Mouse (Mus musculus): Measurements from ENCODE around the gene Egf. TPM values are rescaled to one million over a fixed set of nuclear protein-coding genes. Genes with fewer than 3 reads are reported as not detected.

Egf gene
- polyA plus RNA-seq, 1 experiment from 2014 or later, result 2.0 TPM

GRCm38 (mm10) chr3:129698882-129699281 lies 56.2 kb downstream of the Egf start:
- ATAC-seq (ENCODE audit: insufficient number of reproducible peaks, insufficient read depth, low FRiP score, low read depth), result no peak
- 69% methylated on average over 8 of the region's 8 CpGs for WGBS
- no peak overlapping the region for H3K4me2 ChIP-seq (replicated peaks; ENCODE audit: low read depth, low read length)

GRCm38 (mm10) chr3:129698365-129698764 lies 56.8 kb downstream of the Egf start:
- no peak overlapping the region for H3K9ac ChIP-seq (replicated peaks; ENCODE audit: low read depth, low read length)
- ATAC-seq (ENCODE audit: insufficient number of reproducible peaks, insufficient read depth, low FRiP score, low read depth), result no peak
- H3K36me3 ChIP-seq (ENCODE audit: control insufficient read depth, insufficient read depth, low read length), result no peaks in the 10 kb centered on the region
- no peaks in the 10 kb centered on the region for H3K9me3 ChIP-seq (ENCODE audit: control insufficient read depth, low read depth, low read length)
- H3K4me1 ChIP-seq (ENCODE audit: control insufficient read depth, insufficient read depth, low read length), result no peaks in the 10 kb centered on the region
- 76% methylated on average over 6 of the region's 6 CpGs for WGBS
- no peak overlapping the region for H3K4me3 ChIP-seq (ENCODE audit: low read depth, low read length)
- H3K4me2 ChIP-seq (replicated peaks; ENCODE audit: low read depth, low read length), result no peak overlapping the region
- no peak overlapping the region for H3K27ac ChIP-seq (ENCODE audit: low read length)
- H3K27me3 ChIP-seq (ENCODE audit: control insufficient read depth, insufficient read depth, low read length), result no peaks in the 10 kb centered on the region

More at GRCm38 (mm10) chr3:129698882-129699281, 56.2 kb downstream of the Egf start:
- Histone ChIP-seq H3K27ac (ENCODE audit: low read length) (no peak overlapping the region), H3K27me3 (ENCODE audit: control insufficient read depth, insufficient read depth, low read length) (no peaks in the 10 kb centered on the region), H3K36me3 (ENCODE audit: control insufficient read depth, insufficient read depth, low read length) (no peaks in the 10 kb centered on the region), H3K9me3 (ENCODE audit: control insufficient read depth, low read depth, low read length) (no peaks in the 10 kb centered on the region), H3K9ac (replicated peaks; ENCODE audit: low read depth, low read length) (no peak overlapping the region), H3K4me1 (ENCODE audit: control insufficient read depth, insufficient read depth, low read length) (no peaks in the 10 kb centered on the region), H3K4me3 (ENCODE audit: low read depth, low read length) (no peak overlapping the region)

GRCm38 (mm10) chr3:129697691-129698090 lies 57.4 kb downstream of the Egf start:
- 82% methylated on average over 10 of the region's 10 CpGs for WGBS
- H3K9ac ChIP-seq (replicated peaks; ENCODE audit: low read depth, low read length), result no peak overlapping the region
- no peak for ATAC-seq (ENCODE audit: insufficient number of reproducible peaks, insufficient read depth, low FRiP score, low read depth)
- H3K9me3 ChIP-seq (ENCODE audit: control insufficient read depth, low read depth, low read length), result no peaks in the 10 kb centered on the region
- no peak overlapping the region for H3K27ac ChIP-seq (ENCODE audit: low read length)
- H3K36me3 ChIP-seq (ENCODE audit: control insufficient read depth, insufficient read depth, low read length), result no peaks in the 10 kb centered on the region
- H3K4me1 ChIP-seq (ENCODE audit: control insufficient read depth, insufficient read depth, low read length), result no peaks in the 10 kb centered on the region
- no peak overlapping the region for H3K4me3 ChIP-seq (ENCODE audit: low read depth, low read length)
- H3K27me3 ChIP-seq (ENCODE audit: control insufficient read depth, insufficient read depth, low read length), result no peaks in the 10 kb centered on the region
- no peak overlapping the region for H3K4me2 ChIP-seq (replicated peaks; ENCODE audit: low read depth, low read length)

- ATAC-seq (ENCODE audit: insufficient number of reproducible peaks, insufficient read depth, low FRiP score, low read depth), result no peak
- no peaks in the 10 kb centered on the region for H3K9me3 ChIP-seq (ENCODE audit: control insufficient read depth, low read depth, low read length)
- no peaks in the 10 kb centered on the region for H3K36me3 ChIP-seq (ENCODE audit: control insufficient read depth, insufficient read depth, low read length)
- H3K27ac ChIP-seq (ENCODE audit: low read length), result no peak overlapping the region
- H3K4me3 ChIP-seq (ENCODE audit: low read depth, low read length), result no peak overlapping the region
- H3K27me3 ChIP-seq (ENCODE audit: control insufficient read depth, insufficient read depth, low read length), result no peaks in the 10 kb centered on the region
- no peaks in the 10 kb centered on the region for H3K4me1 ChIP-seq (ENCODE audit: control insufficient read depth, insufficient read depth, low read length)
- H3K9ac ChIP-seq (replicated peaks; ENCODE audit: low read depth, low read length), result no peak overlapping the region
- no peak overlapping the region for H3K4me2 ChIP-seq (replicated peaks; ENCODE audit: low read depth, low read length)
- 69% methylated on average over 8 of the region's 8 CpGs for WGBS
These were observed 59.2 kb downstream of the Egf start for GRCm38 (mm10) chr3:129695943-129696342.

- Histone ChIP-seq H3K4me3 (ENCODE audit: low read depth, low read length) (no peak overlapping the region), H3K36me3 (ENCODE audit: control insufficient read depth, insufficient read depth, low read length) (no peaks in the 10 kb centered on the region), H3K9me3 (ENCODE audit: control insufficient read depth, low read depth, low read length) (no peaks in the 10 kb centered on the region), H3K4me2 (replicated peaks; ENCODE audit: low read depth, low read length) (no peak overlapping the region), H3K9ac (replicated peaks; ENCODE audit: low read depth, low read length) (no peak overlapping the region), H3K27ac (ENCODE audit: low read length) (no peak overlapping the region), H3K4me1 (ENCODE audit: control insufficient read depth, insufficient read depth, low read length) (no peaks in the 10 kb centered on the region), H3K27me3 (ENCODE audit: control insufficient read depth, insufficient read depth, low read length) (no peaks in the 10 kb centered on the region)
- ATAC-seq (ENCODE audit: insufficient number of reproducible peaks, insufficient read depth, low FRiP score, low read depth), result no peak
- WGBS, result 81% methylated on average over 4 of the region's 4 CpGs
These were observed 61.5 kb downstream of the Egf start for GRCm38 (mm10) chr3:129693581-129693980.

- no peaks in the 10 kb centered on the region for H3K9me3 ChIP-seq (ENCODE audit: control insufficient read depth, low read depth, low read length)
- WGBS, result 64% methylated on average over 16 of the region's 16 CpGs
- no peaks in the 10 kb centered on the region for H3K27me3 ChIP-seq (ENCODE audit: control insufficient read depth, insufficient read depth, low read length)
- H3K9ac ChIP-seq (replicated peaks; ENCODE audit: low read depth, low read length), result no peak overlapping the region
- H3K27ac ChIP-seq (ENCODE audit: low read length), result no peak overlapping the region
- H3K4me1 ChIP-seq (ENCODE audit: control insufficient read depth, insufficient read depth, low read length), result no peaks in the 10 kb centered on the region
- H3K4me3 ChIP-seq (ENCODE audit: low read depth, low read length), result no peak overlapping the region
- H3K4me2 ChIP-seq (replicated peaks; ENCODE audit: low read depth, low read length), result no peak overlapping the region
- ATAC-seq (ENCODE audit: insufficient number of reproducible peaks, insufficient read depth, low FRiP score, low read depth), result no peak
- H3K36me3 ChIP-seq (ENCODE audit: control insufficient read depth, insufficient read depth, low read length), result no peaks in the 10 kb centered on the region
These were observed 62.3 kb downstream of the Egf start for GRCm38 (mm10) chr3:129692816-129693215.

- Histone ChIP-seq H3K9me3 (ENCODE audit: control insufficient read depth, low read depth, low read length) (no peaks in the 10 kb centered on the region), H3K4me3 (ENCODE audit: low read depth, low read length) (no peak overlapping the region), H3K27ac (ENCODE audit: low read length) (no peak overlapping the region), H3K9ac (replicated peaks; ENCODE audit: low read depth, low read length) (no peak overlapping the region), H3K36me3 (ENCODE audit: control insufficient read depth, insufficient read depth, low read length) (no peaks in the 10 kb centered on the region), H3K4me2 (replicated peaks; ENCODE audit: low read depth, low read length) (no peak overlapping the region), H3K4me1 (ENCODE audit: control insufficient read depth, insufficient read depth, low read length) (no peaks in the 10 kb centered on the region), H3K27me3 (ENCODE audit: control insufficient read depth, insufficient read depth, low read length) (no peaks in the 10 kb centered on the region)
- WGBS, result 73% methylated on average over 5 of the region's 5 CpGs
- ATAC-seq (ENCODE audit: insufficient number of reproducible peaks, insufficient read depth, low FRiP score, low read depth), result no peak
These were observed 67.7 kb downstream of the Egf start for GRCm38 (mm10) chr3:129687429-129687828.

- H3K9me3 ChIP-seq (ENCODE audit: control insufficient read depth, low read depth, low read length), result no peaks in the 10 kb centered on the region
- WGBS, result 54% methylated on average over 8 of the region's 8 CpGs
- no peak overlapping the region for H3K4me2 ChIP-seq (replicated peaks; ENCODE audit: low read depth, low read length)
- no peak overlapping the region for H3K4me3 ChIP-seq (ENCODE audit: low read depth, low read length)
- no peaks in the 10 kb centered on the region for H3K27me3 ChIP-seq (ENCODE audit: control insufficient read depth, insufficient read depth, low read length)
- H3K27ac ChIP-seq (ENCODE audit: low read length), result no peak overlapping the region
- no peaks in the 10 kb centered on the region for H3K4me1 ChIP-seq (ENCODE audit: control insufficient read depth, insufficient read depth, low read length)
- no peak overlapping the region for H3K9ac ChIP-seq (replicated peaks; ENCODE audit: low read depth, low read length)
- no peaks in the 10 kb centered on the region for H3K36me3 ChIP-seq (ENCODE audit: control insufficient read depth, insufficient read depth, low read length)
- no peak for ATAC-seq (ENCODE audit: insufficient number of reproducible peaks, insufficient read depth, low FRiP score, low read depth)
These were observed 68.3 kb downstream of the Egf start for GRCm38 (mm10) chr3:129686698-129687333.

- Histone ChIP-seq H3K9me3 (ENCODE audit: control insufficient read depth, low read depth, low read length) (no peaks in the 10 kb centered on the region), H3K4me3 (ENCODE audit: low read depth, low read length) (no peak overlapping the region), H3K4me2 (replicated peaks; ENCODE audit: low read depth, low read length) (no peak overlapping the region), H3K36me3 (ENCODE audit: control insufficient read depth, insufficient read depth, low read length) (no peaks in the 10 kb centered on the region), H3K4me1 (ENCODE audit: control insufficient read depth, insufficient read depth, low read length) (no peaks in the 10 kb centered on the region), H3K27me3 (ENCODE audit: control insufficient read depth, insufficient read depth, low read length) (no peaks in the 10 kb centered on the region), H3K9ac (replicated peaks; ENCODE audit: low read depth, low read length) (no peak overlapping the region), H3K27ac (ENCODE audit: low read length) (no peak overlapping the region)
- no peak for ATAC-seq (ENCODE audit: insufficient number of reproducible peaks, insufficient read depth, low FRiP score, low read depth)
- 78% methylated on average over 12 of the region's 12 CpGs for WGBS
These were observed 68.9 kb downstream of the Egf start for GRCm38 (mm10) chr3:129686196-129686595.
